Mouse (Mus musculus) right cerebral cortex, postnatal 4 days (tissue): ENCODE data around the gene Pik3ap1.
"Not testable (repeated sequence)": the region's sequence is repeated elsewhere in the genome, so short reads cannot be mapped to it uniquely, and the experiment has no call there.

ENCODE experiments used
- DNase-seq: peaks from one replicate; pipeline ENCODE4 v3.0.0-alpha.2; 2022

Pik3ap1 gene

DNA sequence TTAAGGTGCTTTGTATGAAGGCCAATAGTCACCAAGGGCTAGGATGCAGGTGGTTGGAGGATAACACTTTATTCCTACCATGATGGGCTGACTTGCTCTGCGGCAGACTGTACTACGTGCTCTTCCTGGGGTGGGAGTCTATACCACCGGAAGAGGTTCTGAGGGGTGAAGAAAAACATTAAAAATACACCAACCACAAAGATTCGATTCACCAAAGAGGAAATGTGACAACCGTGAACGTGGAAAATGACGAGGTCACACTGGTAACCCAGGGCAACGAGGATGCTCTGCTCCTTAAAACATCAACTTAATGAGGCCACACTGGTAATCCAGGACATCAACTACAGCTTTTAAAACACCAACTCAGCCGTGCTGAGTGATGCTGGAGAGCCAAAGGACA, 56.2 kb downstream of the Pik3ap1 start:
- no peak for DNase-seq

GRCm38 (mm10) chr19:41323813-41324212, 61.1 kb downstream of the Pik3ap1 start:
- DNase-seq, result no peak

DNA sequence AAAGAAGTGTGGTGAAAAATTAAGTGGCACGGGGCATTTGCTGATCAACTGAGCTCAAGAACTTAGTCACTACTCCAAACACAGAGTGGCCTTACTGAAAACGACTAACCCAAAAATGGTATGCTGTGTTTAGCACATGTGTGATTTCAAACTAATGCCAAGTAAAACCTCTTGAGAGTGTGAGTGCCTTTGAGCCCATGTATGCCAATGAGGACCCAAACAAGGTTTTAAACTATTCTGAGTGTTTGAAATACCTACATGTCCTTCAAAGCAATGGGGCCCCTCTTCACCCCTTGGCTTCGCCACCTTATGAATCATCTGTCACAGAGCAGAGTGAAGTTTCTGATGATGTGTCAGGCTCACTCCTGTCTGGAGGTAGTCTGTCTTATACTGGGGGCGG, 61.8 kb downstream of the Pik3ap1 start:
- no peak for DNase-seq

- no peak for DNase-seq
Measured at GRCm38 (mm10) chr19:41321149-41321548, 63.8 kb downstream of the Pik3ap1 start.

- DNase-seq, result peak; percentile 62
Measured at GRCm38 (mm10) chr19:41317315-41318095, 67.4 kb downstream of the Pik3ap1 start.

GRCm38 (mm10) chr19:41314696-41315095, 70.2 kb downstream of the Pik3ap1 start:
- no peak for DNase-seq

DNA sequence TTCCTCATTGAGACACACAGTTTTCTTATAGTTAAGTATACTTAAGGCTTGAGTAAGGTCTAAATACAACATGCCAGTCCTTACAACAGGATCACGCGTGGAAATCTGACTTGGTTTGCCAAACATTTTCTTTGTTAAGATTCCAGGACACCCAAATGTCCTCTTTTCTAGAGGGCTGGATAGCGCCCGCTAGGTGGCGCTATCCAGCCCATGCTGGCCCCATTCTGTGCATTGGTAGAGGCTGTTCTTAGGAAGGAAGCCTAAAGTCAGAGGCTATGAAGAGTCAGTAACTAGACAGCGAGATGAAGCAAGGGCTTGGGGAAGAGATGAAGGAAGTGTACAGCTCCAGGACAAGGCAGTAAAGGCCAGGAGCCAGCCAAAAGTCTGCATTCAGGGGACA, 71.2 kb downstream of the Pik3ap1 start:
- DNase-seq, result no peak

DNA sequence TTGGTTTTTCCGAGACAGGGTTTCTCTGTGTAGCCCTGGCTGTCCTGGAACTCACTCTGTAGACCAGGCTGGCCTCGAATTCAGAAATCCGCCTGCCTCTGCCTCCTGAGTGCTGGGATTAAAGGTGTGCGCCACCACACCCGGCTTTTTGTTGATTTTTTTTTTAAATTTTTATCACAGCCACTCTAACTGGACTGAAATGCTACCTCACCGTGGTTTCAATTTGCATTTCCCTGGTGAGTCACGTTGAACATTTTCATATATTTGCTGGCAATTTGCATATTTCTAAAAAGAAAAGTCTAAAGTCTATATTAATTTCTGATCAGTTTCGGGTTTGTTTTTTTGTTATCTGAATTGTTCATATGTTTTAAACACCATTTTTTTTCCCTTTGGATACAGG, 72.3 kb downstream of the Pik3ap1 start:
- not testable (repeated sequence) for DNase-seq

DNA sequence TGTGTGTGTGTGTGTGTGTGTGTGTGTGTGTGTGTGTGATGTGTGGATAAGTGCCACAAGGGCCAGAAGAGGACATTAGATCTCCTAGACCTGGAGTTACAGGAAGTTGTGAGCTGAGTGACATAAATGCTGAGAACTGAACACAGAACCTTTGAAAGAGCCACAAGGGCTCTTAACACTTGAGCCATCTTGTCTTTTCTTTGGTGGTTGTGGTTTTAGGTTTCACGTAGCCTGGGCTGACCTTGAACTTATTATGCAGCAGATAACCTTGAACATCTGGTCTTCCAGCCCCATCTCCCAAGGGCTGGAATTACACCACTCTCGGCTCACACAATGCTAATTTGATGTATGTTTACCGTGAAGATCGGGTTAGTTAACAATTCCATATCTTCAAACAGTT, 72.9 kb downstream of the Pik3ap1 start:
- DNase-seq, result no peak

GRCm38 (mm10) chr19:41310971-41311703, 73.8 kb downstream of the Pik3ap1 start:
- no peak for DNase-seq

DNA sequence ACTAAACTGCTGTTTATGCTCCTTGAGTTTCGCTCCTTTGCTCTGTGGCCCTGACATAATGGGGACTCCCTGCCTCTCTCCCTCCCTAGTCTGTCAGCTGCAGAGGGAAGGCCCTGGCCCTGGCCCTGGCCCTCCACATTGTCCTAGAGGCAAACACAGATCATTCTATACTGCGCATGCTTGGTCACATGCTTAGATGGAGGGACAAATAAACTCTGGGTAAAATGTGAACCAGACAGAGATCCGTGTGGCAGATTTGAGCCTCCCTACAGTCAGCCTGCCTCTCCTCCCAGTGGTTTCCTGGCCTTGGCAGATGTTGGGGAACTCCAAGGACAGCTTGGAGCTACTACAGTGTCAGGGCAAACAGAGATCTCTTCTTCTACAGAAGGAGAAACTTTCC, 81.0 kb downstream of the Pik3ap1 start:
- no peak for DNase-seq

DNA sequence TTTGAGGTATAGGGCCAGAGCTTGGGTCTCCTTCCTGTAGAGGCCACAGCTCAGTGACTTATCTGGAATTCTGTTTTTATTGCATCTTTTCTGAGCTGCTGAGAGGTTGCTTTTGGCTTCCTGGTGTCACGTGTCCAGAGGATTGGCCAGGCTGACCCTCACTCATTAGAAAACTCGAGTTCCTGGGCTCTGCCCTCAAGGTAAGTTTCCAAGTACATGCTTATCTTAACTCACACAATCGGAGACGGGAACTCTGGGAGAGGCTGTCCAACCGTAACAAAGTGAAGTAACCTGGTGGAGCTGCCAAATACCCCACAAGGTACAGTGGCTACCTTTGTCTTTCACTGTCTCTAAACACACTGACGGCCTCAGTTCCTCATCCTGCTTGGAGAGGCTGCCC, 81.5 kb downstream of the Pik3ap1 start:
- no peak for DNase-seq

DNA sequence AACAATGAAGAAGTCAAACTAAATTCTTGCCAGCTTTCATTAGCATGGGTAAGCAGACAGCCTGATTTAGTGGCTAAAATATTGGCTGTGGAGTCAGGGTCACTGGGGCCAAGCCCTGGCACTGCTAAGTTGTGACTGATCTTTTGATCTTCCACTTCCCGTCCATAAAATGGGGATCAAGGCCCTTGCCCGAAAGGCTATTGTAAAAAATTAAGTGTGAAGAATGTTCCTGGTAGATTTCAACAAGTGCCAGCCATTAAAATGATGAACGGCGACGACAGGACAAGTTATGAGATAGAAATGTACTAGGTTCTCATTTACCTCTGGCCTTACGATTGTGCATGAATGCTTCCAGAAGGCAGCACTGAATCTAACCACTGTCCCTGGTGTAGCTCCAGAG, 83.0 kb downstream of the Pik3ap1 start:
- DNase-seq, result no peak

DNA sequence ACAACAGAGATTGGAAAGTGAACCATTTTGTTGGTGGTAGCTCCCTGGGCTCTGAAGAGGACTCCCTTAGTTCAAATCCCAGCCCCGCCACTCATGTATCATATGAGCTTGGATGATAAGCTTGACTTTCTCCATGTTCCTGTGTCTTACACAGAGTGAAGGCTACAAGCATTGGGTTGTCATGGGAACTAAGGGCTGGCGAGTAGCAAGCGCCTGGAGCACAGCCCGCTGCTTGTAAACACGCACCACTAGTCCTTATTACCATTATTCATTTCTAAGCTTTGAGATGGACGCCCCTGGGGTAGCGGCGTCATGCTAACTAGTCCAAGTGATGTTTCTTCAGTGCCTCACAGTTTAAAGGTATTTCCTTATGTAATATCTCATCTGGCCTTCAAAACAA, 85.5 kb downstream of the Pik3ap1 start:
- no peak for DNase-seq

DNA sequence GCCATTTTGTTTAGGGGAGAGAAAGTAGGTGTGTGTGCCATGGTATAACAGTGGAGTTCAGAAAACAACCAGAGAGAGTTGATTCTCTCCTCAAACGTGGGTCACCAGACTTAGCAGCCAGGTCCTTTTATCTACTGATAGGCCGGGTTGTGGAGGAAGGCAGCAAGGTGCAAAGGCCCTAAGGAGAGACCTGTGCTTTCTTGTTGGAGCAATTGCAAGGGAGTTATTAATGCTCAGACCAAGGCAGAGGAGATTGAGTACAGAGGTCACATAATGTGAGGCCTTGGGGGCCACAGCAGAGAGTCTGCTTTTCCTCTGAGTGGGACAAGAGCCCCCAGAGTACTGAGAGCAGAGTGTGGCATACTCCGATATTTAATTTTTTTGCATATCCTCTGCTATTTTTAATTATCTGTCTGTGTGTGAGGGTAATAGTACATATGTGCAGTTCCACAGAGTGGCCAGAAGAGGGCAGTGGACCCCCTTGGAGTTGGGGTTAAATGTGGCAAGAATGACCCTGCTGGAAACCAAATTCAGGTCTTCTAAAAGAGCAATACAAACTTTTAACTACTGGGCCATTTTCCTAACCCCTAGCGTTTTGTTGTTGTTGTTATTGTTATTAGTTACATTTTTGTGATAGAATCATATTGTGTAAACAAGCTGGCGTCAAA, 93.8 kb downstream of the Pik3ap1 start:
- no peak for DNase-seq

- DNase-seq, result no peak
Measured at GRCm38 (mm10) chr19:41288568-41288967, 96.3 kb downstream of the Pik3ap1 start.

GRCm38 (mm10) chr19:41287224-41287623, 97.7 kb downstream of the Pik3ap1 start:
- DNase-seq, result no peak

- no peak for DNase-seq
Measured at GRCm38 (mm10) chr19:41284515-41284914, 100.4 kb downstream of the Pik3ap1 start.

DNA sequence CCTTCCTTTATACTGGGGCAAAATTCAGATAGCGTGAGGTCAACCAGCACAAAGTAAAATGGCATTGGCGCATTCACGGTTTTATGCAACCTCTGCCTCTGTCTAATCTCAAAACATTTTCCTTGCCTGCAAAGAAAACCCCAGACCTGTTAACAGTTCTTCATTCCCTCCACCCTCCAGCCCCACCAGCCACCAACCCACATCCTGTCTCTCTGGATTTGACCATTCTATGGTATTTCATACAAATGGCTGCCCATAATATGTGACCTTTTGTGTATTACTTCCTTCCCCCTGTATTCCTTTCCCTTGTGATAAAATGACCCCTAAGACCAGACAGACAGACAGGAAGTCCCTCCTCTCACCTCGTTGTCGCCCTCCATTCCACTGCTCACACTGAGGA, 102.2 kb downstream of the Pik3ap1 start:
- no peak for DNase-seq

GRCm38 (mm10) chr19:41282216-41282615, 102.7 kb downstream of the Pik3ap1 start:
- DNase-seq, result no peak

DNA sequence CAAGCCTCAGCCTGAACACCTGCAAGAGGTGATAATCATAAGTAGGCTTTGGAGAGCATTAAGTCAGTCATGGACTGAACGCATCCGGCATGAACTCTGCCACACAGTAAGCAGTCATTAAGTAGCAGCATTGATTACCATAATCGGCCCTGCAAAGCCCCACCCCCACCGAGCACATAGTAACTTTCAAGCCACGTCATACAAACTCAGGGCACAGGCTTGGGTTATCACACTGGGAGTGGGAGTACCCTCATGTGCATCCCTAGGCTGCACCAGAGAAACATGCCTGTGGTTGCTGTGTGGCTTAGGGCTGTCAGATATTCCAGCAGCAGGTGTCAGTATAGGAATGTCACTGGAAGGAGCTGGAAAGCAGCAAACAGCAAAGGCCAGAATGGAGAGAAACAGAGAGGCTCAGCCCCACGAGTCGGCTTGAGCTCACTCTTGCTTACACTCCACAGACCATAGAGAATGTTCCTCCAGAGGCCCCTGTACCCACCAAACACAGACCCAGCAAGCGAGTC, 105.1 kb downstream of the Pik3ap1 start:
- no peak for DNase-seq

DNA sequence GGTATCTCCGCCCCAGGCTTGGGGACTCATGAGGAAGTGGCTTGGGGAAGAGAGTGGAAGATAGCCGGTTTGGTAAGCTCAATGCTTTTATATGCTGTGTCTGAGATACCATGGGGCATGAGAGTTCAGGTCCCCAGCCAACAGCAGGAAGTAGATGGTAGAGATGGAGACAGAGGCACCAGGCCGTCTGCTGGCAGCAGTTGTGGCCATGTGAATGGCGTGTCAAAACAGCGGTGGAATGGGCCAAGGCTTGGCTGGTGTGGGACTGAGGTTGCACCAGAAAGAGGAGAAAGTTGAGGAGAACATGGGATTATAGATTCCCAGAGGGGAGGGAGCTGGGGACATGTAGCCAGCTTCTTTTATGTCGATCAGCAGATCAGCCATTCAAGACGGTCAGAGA, 106.3 kb downstream of the Pik3ap1 start:
- no peak for DNase-seq

DNA sequence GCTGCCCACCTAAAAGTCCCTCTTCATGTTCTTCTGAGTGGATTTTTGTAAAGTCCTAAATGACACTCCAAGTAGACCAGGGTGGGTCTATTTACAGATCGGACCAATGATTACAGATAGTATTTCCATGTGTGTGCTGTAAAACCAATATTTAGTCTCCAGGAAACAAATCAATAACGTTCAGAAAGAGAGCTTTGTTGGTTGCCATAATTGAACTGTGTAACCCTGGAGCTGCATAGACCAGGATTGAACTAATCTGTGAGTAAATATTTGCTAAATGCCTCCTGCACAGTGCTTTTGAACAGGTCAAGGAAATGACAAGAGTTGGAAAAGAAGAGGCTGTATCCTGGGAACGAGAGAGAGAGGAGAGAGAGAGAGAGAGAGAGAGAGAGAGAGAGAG, 109.3 kb downstream of the Pik3ap1 start:
- no peak for DNase-seq

- DNase-seq, result no peak
Measured at GRCm38 (mm10) chr19:41270906-41271305, 114.0 kb downstream of the Pik3ap1 start.
